Mouse (Mus musculus) cortical plate, adult 2 months (tissue): ENCODE results near the gene Olfr154. TPM values are rescaled to one million over a fixed set of nuclear protein-coding genes. Genes with fewer than 3 reads are reported as not detected.
"Not testable (repeated sequence)": the region's sequence is repeated elsewhere in the genome, so short reads cannot be mapped to it uniquely, and the experiment has no call there.

Experiments
- H3K27ac ChIP-seq: fragments of 200-500 bp; 2 replicates; pipeline ENCODE4 v1.5.1; 2012; ENCODE audit warnings: low read length, control low read depth, inconsistent platforms; ENCODE audit not compliant: insufficient read depth
- H3K4me1 ChIP-seq: fragments of 200-500 bp; 2 replicates; pipeline ENCODE4 v1.6.1; 2011; ENCODE audit warnings: low read length; ENCODE audit not compliant: control insufficient read depth, insufficient read depth
- H3K4me3 ChIP-seq: fragments of 200-500 bp; 2 replicates; pipeline ENCODE4 v1.5.1; 2011; ENCODE audit warnings: mild to moderate bottlenecking, low read length, control low read depth; ENCODE audit not compliant: insufficient read depth
- CTCF ChIP-seq: fragments of 200-500 bp; IDR thresholded peaks from 2 replicates; pipeline ENCODE4 v1.5.1; 2011; ENCODE audit warnings: mild to moderate bottlenecking, control low read depth, low read length; ENCODE audit not compliant: insufficient read depth; ENCODE audit errors: extremely low read depth
- POLR2A ChIP-seq: fragments of 200-500 bp; IDR thresholded peaks from 2 replicates; pipeline ENCODE4 v1.6.1; 2011; ENCODE audit warnings: mild to moderate bottlenecking, low read length, control low read depth; ENCODE audit not compliant: insufficient read depth; ENCODE audit errors: extremely low read depth
- polyA plus RNA-seq: library from polyadenylated mRNA; depleted of rRNA; stranded (reverse); fragments of >200 nt; gene quantifications from 2 replicates; pipeline ENCODE4 v1.2.3, GENCODE M21; 2012; rRNA removed

The Olfr154 gene
- polyA plus RNA-seq: not detected in 2 replicates

- H3K4me3 ChIP-seq, H3K4me1 ChIP-seq, H3K27ac ChIP-seq: not testable (repeated sequence)
Observed at GRCm38 (mm10) chr2:85664355-85664754, at the start of gene Olfr154. Gene Olfr154 (minus strand): TSS chr2:85664455.

- H3K27ac ChIP-seq: no peak overlapping the region
- H3K4me1 ChIP-seq: no peaks in the 10 kb centered on the region
- H3K4me3 ChIP-seq: no peak overlapping the region
- TF ChIP-seq CTCF: no peak
- TF ChIP-seq POLR2A: no peak
Observed at GRCm38 (mm10) chr2:85711159-85711558, 46.9 kb upstream of the Olfr154 start.

GRCm38 (mm10) chr2:85710680-85711079, 46.4 kb upstream of the Olfr154 start:
- not testable (repeated sequence) for H3K4me1 ChIP-seq, H3K4me3 ChIP-seq, H3K27ac ChIP-seq

GRCm38 (mm10) chr2:85689131-85689530, 24.9 kb upstream of the Olfr154 start, which contains the start of gene Olfr1008:
Gene Olfr1008 (plus strand): TSS chr2:85689431.
- no peak for TF ChIP-seq POLR2A
- no peak for TF ChIP-seq CTCF
- H3K4me1 ChIP-seq: no peaks in the 10 kb centered on the region
- no peak within 1 kb of the TSS for H3K27ac ChIP-seq
- H3K4me3 ChIP-seq: no peak within 1 kb of the TSS

GRCm38 (mm10) chr2:85678667-85679066, 14.4 kb upstream of the Olfr154 start, which contains the start of gene Olfr1006:
Gene Olfr1006 (minus strand): TSS chr2:85678767.
- Histone ChIP-seq H3K27ac (no peak within 1 kb of the TSS), H3K4me3 (no peak within 1 kb of the TSS), H3K4me1 (no peaks in the 10 kb centered on the region)
- no peak for TF ChIP-seq CTCF
- no peak for TF ChIP-seq POLR2A

- H3K4me1 ChIP-seq: no peaks in the 10 kb centered on the region
- no peak within 1 kb of the TSS for H3K4me3 ChIP-seq
- no peak for TF ChIP-seq CTCF
- no peak for TF ChIP-seq POLR2A
Observed at GRCm38 (mm10) chr2:85650604-85651003, 13.7 kb downstream of the Olfr154 start, which contains the start of gene Olfr1002. Gene Olfr1002 (minus strand): TSS chr2:85650704.

More at GRCm38 (mm10) chr2:85650604-85651003, 13.7 kb downstream of the Olfr154 start, which contains the start of gene Olfr1002:
- H3K27ac ChIP-seq: no peak within 1 kb of the TSS

Other genes starting within 250 kb of the Olfr154 start
- not detected in 2 replicates for gene Olfr993, start 249.6 kb downstream of the Olfr154 start, polyA plus RNA-seq
- gene Olfr994, start 228.0 kb downstream of the Olfr154 start, polyA plus RNA-seq: not detected in 2 replicates
- gene Olfr995, start 220.8 kb downstream of the Olfr154 start, polyA plus RNA-seq: not detected in 2 replicates
- gene 4833423E24Rik, start 145.4 kb downstream of the Olfr154 start, polyA plus RNA-seq: 0.06 TPM in 1 of 2 replicates, not detected in the other
- not detected in 2 replicates for gene Olfr996, start 85.2 kb downstream of the Olfr154 start, polyA plus RNA-seq
- gene Olfr998, start 75.5 kb downstream of the Olfr154 start, polyA plus RNA-seq: not detected in 2 replicates
- gene Olfr1000, start 52.6 kb downstream of the Olfr154 start, polyA plus RNA-seq: not detected in 2 replicates
- gene Olfr1002, start 13.8 kb downstream of the Olfr154 start, polyA plus RNA-seq: not detected in 2 replicates
- not detected in 2 replicates for gene Olfr1006, start 14.3 kb upstream of the Olfr154 start, polyA plus RNA-seq
- not detected in 2 replicates for gene Olfr1008, start 25.0 kb upstream of the Olfr154 start, polyA plus RNA-seq
- not detected in 2 replicates for gene Olfr1009, start 51.0 kb upstream of the Olfr154 start, polyA plus RNA-seq
- not detected in 2 replicates for gene Olfr1012, start 98.3 kb upstream of the Olfr154 start, polyA plus RNA-seq
- not detected in 2 replicates for gene Olfr1013, start 102.6 kb upstream of the Olfr154 start, polyA plus RNA-seq
- gene Olfr1014, start 108.3 kb upstream of the Olfr154 start, polyA plus RNA-seq: not detected in 2 replicates
- gene Olfr1015, start 117.6 kb upstream of the Olfr154 start, polyA plus RNA-seq: not detected in 2 replicates
- gene Olfr1016, start 138.1 kb upstream of the Olfr154 start, polyA plus RNA-seq: not detected in 2 replicates
- not detected in 2 replicates for gene Olfr1018, start 154.0 kb upstream of the Olfr154 start, polyA plus RNA-seq
- gene Olfr1019, start 181.0 kb upstream of the Olfr154 start, polyA plus RNA-seq: not detected in 2 replicates
- gene Olfr1020, start 182.6 kb upstream of the Olfr154 start, polyA plus RNA-seq: not detected in 2 replicates
- gene Olfr1022, start 204.1 kb upstream of the Olfr154 start, polyA plus RNA-seq: not detected in 2 replicates
- gene Olfr1023, start 221.2 kb upstream of the Olfr154 start, polyA plus RNA-seq: not detected in 2 replicates
- gene Olfr1024, start 240.6 kb upstream of the Olfr154 start, polyA plus RNA-seq: not detected in 2 replicates